ENCODE assay signal across 10 mouse cellular contexts in genomic region chr8:56552551-56553103, GRCm38 (mm10). TPM values are rescaled to one million over a fixed set of nuclear protein-coding genes. Genes with fewer than 3 reads are reported as not detected.
A peak's percentile ranks its signal among the peaks of the same experiment; 100 is the strongest.
DNase-seq lines count a peak whose midpoint lies in the region; ATAC-seq and TF ChIP-seq lines count a peak whose summit lies in the region.
"Had no signal": no experiment of that assay in that cellular context is flagged by ENCODE, and none has a peak within 500 bp of the region (broad histone marks: within the 10 kb centered on the region; RNA-seq: fewer than 3 reads in every experiment).

No protein-coding gene starts in this region.

- H3K4me3 ChIP-seq in heart, adult 2 months = peak overlapping the region; percentile 86; the same call in 1 of the 2 replicates
- H3K4me3 ChIP-seq in lung, embryonic 14.5 days (ENCODE audit: low read depth, low read length) = no peak overlapping the region
- no peak overlapping the region for H3K4me3 ChIP-seq in intestine, embryonic 16.5 days (ENCODE audit: low read length)
- H3K4me3 ChIP-seq in stomach, embryonic 14.5 days (ENCODE audit: low read depth, low read length) = no peak overlapping the region

- no peak for DNase-seq in heart, adult 2 months
- DNase-seq in heart, postnatal 36 days = no peak
- DNase-seq in lung, embryonic 14.5 days = no peak
- DNase-seq in lung, adult 18-20 months = no peak
- DNase-seq in Muller cell, postnatal 12 days (ENCODE audit: inconsistent ontology term) = no peak
- no peak for DNase-seq in layer of hippocampus, postnatal 10 days (ENCODE audit: low spot score in 2 of 2)
- DNase-seq: embryo, embryonic 11 days had no signal

- intact Hi-C loops in heart, adult 2 months (cut with DNase I) = loop anchor here (10.0 kb wide), 1 partner anchor 952 kb away; no protein-coding TSS in a partner anchor
- intact Hi-C loops in heart, postnatal 36 days (cut with DNase I) = loop anchor here (5.0 to 10.0 kb wide), 2 partner anchors 772 to 935 kb away; partner anchors contain the start of genes Hand2 and Sap30

- no peak for TF ChIP-seq POLR2A in heart, adult 2 months (IDR thresholded peaks at IDR 0.05; ENCODE audit: insufficient read depth, low read depth, low read length)

- H3K4me2 ChIP-seq in lung, embryonic 14.5 days = peak overlapping the region; percentile 74
- H3K4me2 ChIP-seq in intestine, embryonic 16.5 days (ENCODE audit: low read depth, low read length) = peak overlapping the region; percentile 32; the same call in 1 of the 2 replicates
- H3K4me2 ChIP-seq in stomach, embryonic 14.5 days (replicated peaks; ENCODE audit: low read depth, low read length) = peak overlapping the region; percentile 56

- no peaks in the 10 kb centered on the region for H3K27me3 ChIP-seq in heart, adult 2 months (ENCODE audit: control insufficient read depth, insufficient read depth, low read length)
- H3K27me3 ChIP-seq in lung, embryonic 14.5 days (ENCODE audit: insufficient read depth, low read length) = no peaks in the 10 kb centered on the region
- H3K27me3 ChIP-seq in intestine, embryonic 16.5 days (replicated peaks; ENCODE audit: control insufficient read depth, insufficient read depth, low read length) = no peaks in the 10 kb centered on the region
- H3K27me3 ChIP-seq in stomach, embryonic 14.5 days (ENCODE audit: control insufficient read depth, insufficient read depth, low read length) = no peaks in the 10 kb centered on the region

- H3K27ac ChIP-seq in heart, adult 2 months = no peak overlapping the region
- no peak overlapping the region for H3K27ac ChIP-seq in lung, embryonic 14.5 days (ENCODE audit: low read depth)
- H3K27ac ChIP-seq in intestine, embryonic 16.5 days (ENCODE audit: low read length) = no peak overlapping the region
- no peak overlapping the region for H3K27ac ChIP-seq in stomach, embryonic 14.5 days (ENCODE audit: low read length)

- H3K36me3 ChIP-seq in heart, adult 2 months (ENCODE audit: control insufficient read depth, insufficient read depth, low read length) = peaks cover 10% of the 10 kb centered on the region
- H3K36me3 ChIP-seq in lung, embryonic 14.5 days (ENCODE audit: insufficient read depth) = no peaks in the 10 kb centered on the region
- H3K36me3 ChIP-seq in intestine, embryonic 16.5 days (ENCODE audit: control insufficient read depth, insufficient read depth, low read length) = no peaks in the 10 kb centered on the region
- no peaks in the 10 kb centered on the region for H3K36me3 ChIP-seq in stomach, embryonic 14.5 days (ENCODE audit: control insufficient read depth, insufficient read depth, low read length)

- WGBS in heart, adult 2 months = 46% methylated on average over 5 of the region's 5 CpGs
- WGBS in lung, embryonic 14.5 days = 53% methylated on average over 5 of the region's 5 CpGs
- 65% methylated on average over 5 of the region's 5 CpGs for WGBS in intestine, embryonic 16.5 days
- WGBS in stomach, embryonic 14.5 days = 61% methylated on average over 5 of the region's 5 CpGs

- H3K79me2 ChIP-seq in heart, adult 2 months (replicated peaks; ENCODE audit: control insufficient read depth, insufficient read depth, low read length) = 0 out of 2 replicates have a peak, but pooled peaks cover 1% of the 10 kb centered on the region

- no peak overlapping the region for H3K9ac ChIP-seq in heart, adult 2 months (ENCODE audit: low read depth, low read length)
- H3K9ac ChIP-seq in lung, embryonic 14.5 days = no peak overlapping the region
- no peak overlapping the region for H3K9ac ChIP-seq in intestine, embryonic 16.5 days (ENCODE audit: low read depth, low read length)
- no peak overlapping the region for H3K9ac ChIP-seq in stomach, embryonic 14.5 days (replicated peaks; ENCODE audit: low read depth, low read length)

- no peak for ATAC-seq in lung, embryonic 14.5 days (ENCODE audit: insufficient read depth)
- ATAC-seq in intestine, embryonic 16.5 days = no peak
- no peak for ATAC-seq in stomach, embryonic 14.5 days (ENCODE audit: insufficient number of reproducible peaks, insufficient read depth, low FRiP score, low read depth)
- ATAC-seq: CD4-positive, CD25-positive, alpha-beta regulatory T cell, adult 4 months had no signal

- no peaks in the 10 kb centered on the region for H3K9me3 ChIP-seq in lung, embryonic 14.5 days (ENCODE audit: low read depth, low read length)
- no peaks in the 10 kb centered on the region for H3K9me3 ChIP-seq in intestine, embryonic 16.5 days (ENCODE audit: control insufficient read depth, low read length)
- H3K9me3 ChIP-seq in stomach, embryonic 14.5 days (ENCODE audit: control insufficient read depth, low read depth, low read length) = no peaks in the 10 kb centered on the region

- peaks cover 7% of the 10 kb centered on the region for H3K4me1 ChIP-seq in heart, adult 2 months (ENCODE audit: control insufficient read depth, insufficient read depth, low read length)
- no peaks in the 10 kb centered on the region for H3K4me1 ChIP-seq in lung, embryonic 14.5 days (ENCODE audit: insufficient read depth)
- H3K4me1 ChIP-seq in intestine, embryonic 16.5 days (ENCODE audit: control insufficient read depth, insufficient read depth, low read length) = peaks cover 3% of the 10 kb centered on the region
- peaks cover 6% of the 10 kb centered on the region for H3K4me1 ChIP-seq in stomach, embryonic 14.5 days (ENCODE audit: control insufficient read depth, insufficient read depth, low read length)

- no peak for TF ChIP-seq EP300 in heart, adult 2 months (IDR thresholded peaks at IDR 0.05; ENCODE audit: insufficient read depth, low read depth, low read length)

- TF ChIP-seq CTCF in heart, adult 2 months (IDR thresholded peaks at IDR 0.05) = no peak
- TF ChIP-seq CTCF in lung, embryonic 14.5 days (IDR thresholded peaks at IDR 0.05; ENCODE audit: low read depth) = no peak

RNA-seq across cellular contexts. Expression of gene Fbxo8, which starts 1.7 kb away (rescaled TPM):
- total RNA-seq in heart, adult 2 months (2021) = 10 to 100 TPM; 48.2 to 56.1 TPM
- polyA plus RNA-seq in heart, adult 2 months (2012; rRNA removed) = 22.2 and 32.7 TPM in 2 replicates
- 10 to 100 TPM; 60.5 to 62.2 TPM for total RNA-seq in heart, postnatal 36 days (2021)
- polyA plus RNA-seq in lung, embryonic 14.5 days (2014; fragmentation: Nextera tagmentation; extraction: Ambion mirVana) = 30.0 and 33.4 TPM in 2 replicates
- polyA plus RNA-seq in intestine, embryonic 16.5 days (2015; fragmentation: Nextera tagmentation; extraction: Ambion mirVana) = 41.9 and 44.8 TPM in 2 replicates
- polyA plus RNA-seq in stomach, embryonic 14.5 days (2014; fragmentation: Nextera tagmentation; extraction: Ambion mirVana) = 44.6 and 46.5 TPM in 2 replicates
- 10 to 100 TPM; 26.6 to 31.9 TPM for total RNA-seq in layer of hippocampus, postnatal 10 days (2021)

RNA-seq across cellular contexts. Expression of gene Cep44, which starts 1.8 kb away (rescaled TPM):
- total RNA-seq in heart, adult 2 months (2021) = 10 to 100 TPM; 10.2 to 12.2 TPM
- 6.5 and 11.9 TPM in 2 replicates for polyA plus RNA-seq in heart, adult 2 months (2012; rRNA removed)
- total RNA-seq in heart, postnatal 36 days (2021) = 10 to 100 TPM; 10.5 to 12.5 TPM
- 32.4 and 33.0 TPM in 2 replicates for polyA plus RNA-seq in lung, embryonic 14.5 days (2014; fragmentation: Nextera tagmentation; extraction: Ambion mirVana)
- polyA plus RNA-seq in intestine, embryonic 16.5 days (2015; fragmentation: Nextera tagmentation; extraction: Ambion mirVana) = 23.5 and 24.7 TPM in 2 replicates
- 40.5 and 41.8 TPM in 2 replicates for polyA plus RNA-seq in stomach, embryonic 14.5 days (2014; fragmentation: Nextera tagmentation; extraction: Ambion mirVana)
- total RNA-seq in layer of hippocampus, postnatal 10 days (2021) = 10 to 100 TPM; 23.8 to 25.8 TPM
